Comparison of ENCODE assay signal across 17 mouse cellular contexts in the genomic region with DNA sequence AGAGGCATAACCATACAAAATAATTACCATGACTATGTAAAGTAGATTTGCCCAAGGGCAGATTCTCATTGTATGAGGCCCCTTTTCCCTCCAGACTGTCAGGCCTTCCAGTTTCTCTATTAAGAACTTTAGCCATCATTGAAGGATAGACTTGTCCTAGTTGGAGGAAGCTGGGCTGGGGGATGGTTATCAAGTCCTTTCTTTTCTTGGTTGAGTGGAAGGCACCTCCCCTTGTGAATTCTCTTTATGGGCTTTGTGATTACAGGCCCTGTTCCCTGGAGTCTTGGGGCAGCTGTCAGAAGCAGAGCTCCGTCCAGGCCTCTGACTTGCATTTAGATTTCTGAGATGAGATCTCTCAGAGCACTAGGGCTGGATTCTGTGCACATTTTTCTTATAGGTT.
DNase-seq lines count a peak whose midpoint lies in the region; ATAC-seq and TF ChIP-seq lines count a peak whose summit lies in the region.
"Had no signal": no experiment of that assay in that cellular context is flagged by ENCODE, and none has a peak within 500 bp of the region (broad histone marks: within the 10 kb centered on the region; RNA-seq: fewer than 3 reads in every experiment).

No protein-coding gene starts in this region.

- H3K27ac ChIP-seq in hindbrain, embryonic 15.5 days (replicated peaks): no peak overlapping the region
- peak overlapping the region; percentile 2; the same call in 1 of the 2 replicates for H3K27ac ChIP-seq in midbrain, embryonic 15.5 days
- no peak overlapping the region for H3K27ac ChIP-seq in gastrocnemius, adult 2 months
- H3K27ac ChIP-seq: limb, embryonic 12.5 days; liver, embryonic 14.5 days; stomach, embryonic 15.5 days had no signal

- no peaks in the 10 kb centered on the region for H3K9me3 ChIP-seq in hindbrain, embryonic 15.5 days
- H3K9me3 ChIP-seq in midbrain, embryonic 15.5 days: no peaks in the 10 kb centered on the region
- H3K9me3 ChIP-seq: G1E; limb, embryonic 12.5 days; stomach, embryonic 15.5 days had no signal

- intact Hi-C loops in gastrocnemius, adult 2 months (cut with DNase I): no loop called here

- 13% methylated on average over 1 of the region's 1 CpGs for WGBS in hindbrain, embryonic 15.5 days
- WGBS in midbrain, embryonic 15.5 days: 14% methylated on average over 1 of the region's 1 CpGs

- no peaks in the 10 kb centered on the region for H3K27me3 ChIP-seq in hindbrain, embryonic 15.5 days
- no peaks in the 10 kb centered on the region for H3K27me3 ChIP-seq in midbrain, embryonic 15.5 days (replicated peaks)
- H3K27me3 ChIP-seq: limb, embryonic 12.5 days; stomach, embryonic 15.5 days had no signal

- peak; percentile 75 for ATAC-seq in hindbrain, embryonic 15.5 days (ENCODE audit: low FRiP score, low read depth)
- ATAC-seq in midbrain, embryonic 15.5 days (replicated peaks): peak; percentile 71
- ATAC-seq: lung, postnatal 0 days had no signal

- no peak overlapping the region for H3K9ac ChIP-seq in hindbrain, embryonic 15.5 days
- no peak overlapping the region for H3K9ac ChIP-seq in midbrain, embryonic 15.5 days
- H3K9ac ChIP-seq: limb, embryonic 12.5 days; liver, embryonic 14.5 days; stomach, embryonic 15.5 days had no signal

- TF ChIP-seq POLR2A in brain, embryonic 14.5 days (IDR thresholded peaks at IDR 0.05; ENCODE audit: borderline replicate concordance, extremely low read depth, insufficient read depth, insufficient read length, poor library complexity, severe bottlenecking): no peak

- no peak for TF ChIP-seq CTCF in brain, embryonic 14.5 days (IDR thresholded peaks at IDR 0.05; ENCODE audit: borderline replicate concordance, extremely low read depth, insufficient read depth, insufficient read length)
- TF ChIP-seq CTCF in gastrocnemius, adult 2 months (IDR thresholded peaks at IDR 0.05): no peak

- no peak overlapping the region for H3K4me2 ChIP-seq in hindbrain, embryonic 15.5 days
- no peak overlapping the region for H3K4me2 ChIP-seq in midbrain, embryonic 15.5 days
- H3K4me2 ChIP-seq: limb, embryonic 12.5 days; stomach, embryonic 15.5 days had no signal

- no peak overlapping the region for H3K4me3 ChIP-seq in hindbrain, embryonic 15.5 days
- no peak overlapping the region for H3K4me3 ChIP-seq in midbrain, embryonic 15.5 days
- no peak overlapping the region for H3K4me3 ChIP-seq in gastrocnemius, adult 2 months
- H3K4me3 ChIP-seq: limb, embryonic 12.5 days; stomach, embryonic 15.5 days had no signal

- DNase-seq in brain, embryonic 14.5 days (ENCODE audit: low read depth): peak; percentile 69
- peak; percentile 47 for DNase-seq in embryo, embryonic 10.5 days (ENCODE audit: low spot score)
- no peak for DNase-seq in kidney, adult 9 months
- DNase-seq in lung, postnatal 10 days: no peak
- no peak for DNase-seq in gastrocnemius, adult 2 months
- DNase-seq: adrenal gland, adult 2 months; cerebellum, adult 9-10 months; kidney, adult 8-10 months; layer of hippocampus, postnatal 36 days; right cerebral cortex, postnatal 4 days had no signal

- peaks cover 4% of the 10 kb centered on the region; the same call in 1 of the 2 replicates for H3K4me1 ChIP-seq in hindbrain, embryonic 15.5 days (replicated peaks)
- H3K4me1 ChIP-seq in midbrain, embryonic 15.5 days: no peaks in the 10 kb centered on the region; the same call in 1 of the 2 replicates
- H3K4me1 ChIP-seq: stomach, embryonic 15.5 days had no signal

- H3K36me3 ChIP-seq in hindbrain, embryonic 15.5 days: no peaks in the 10 kb centered on the region
- no peaks in the 10 kb centered on the region for H3K36me3 ChIP-seq in midbrain, embryonic 15.5 days (replicated peaks)
- H3K36me3 ChIP-seq: G1E; limb, embryonic 12.5 days; stomach, embryonic 15.5 days had no signal

Comparison
In these comparisons a context has a peak if more than half of its experiments do, and no peak if none do; other contexts are left out.
1. DNase-seq: peak in brain, embryonic 14.5 days (single experiment) and embryo, embryonic 10.5 days (single experiment); none in kidney, adult 9 months (single experiment), lung, postnatal 10 days (single experiment) and gastrocnemius, adult 2 months (single experiment).